Mouse (Mus musculus): ENCODE measurements around the gene Vps50. TPM values are rescaled to one million over a fixed set of nuclear protein-coding genes. Genes with fewer than 3 reads are reported as not detected.
"Not testable (repeated sequence)": the region's sequence is repeated elsewhere in the genome, so short reads cannot be mapped to it uniquely, and the experiment has no call there.

The Vps50 gene
- total and polyA plus RNA-seq, 3 experiments = 17.0 to 39.1 (median 19.6) TPM

DNA sequence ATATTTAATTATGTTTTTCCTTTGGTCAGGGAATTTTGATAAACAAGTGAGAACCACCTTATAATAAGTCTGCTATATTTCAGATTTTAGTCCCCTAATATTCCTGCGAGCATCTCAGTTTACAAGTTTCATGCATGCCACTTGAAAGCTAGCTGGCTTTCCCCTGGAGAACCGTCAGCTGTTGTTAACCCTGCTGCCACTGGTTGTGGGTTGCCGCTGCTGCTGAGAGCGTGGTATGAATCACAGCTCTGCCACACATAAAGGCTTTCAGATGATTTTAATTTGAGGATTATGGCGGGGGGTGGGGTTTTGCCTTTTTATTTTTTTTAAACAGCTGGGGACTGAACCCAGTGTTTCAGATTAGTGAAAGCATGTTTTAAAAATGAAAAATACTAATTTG lies 7.1 kb downstream of the Vps50 start:
- in situ Hi-C loops (cut with MboI; ENCODE audit: low pct_ligation_motif_present, low pct_unique_long_range_greater_than_20kb, low sequenced_read_pairs) = no loop called here
- Histone ChIP-seq H3K4me3 (replicated peaks in 1 of 3; ENCODE audit: low read depth in 2 of 3, low read length in 2 of 3, poor library complexity in 1 of 3) (no peak overlapping the region), H3K9me3 (replicated peaks; ENCODE audit: low read length) (no peaks in the 10 kb centered on the region), H3K9ac (ENCODE audit: insufficient read depth, low read depth) (no peak overlapping the region), H3K4me2 (ENCODE audit: insufficient read depth, low read depth, poor library complexity, severe bottlenecking) (no peak overlapping the region), H3K36me3 (replicated peaks in 1 of 2; ENCODE audit: control insufficient read depth in 1 of 2, insufficient read depth in 1 of 2, low read length in 1 of 2) (peaks cover 5 to 21% of the 10 kb centered on the region in 2 experiments), H3K27ac (ENCODE audit: insufficient read depth, low read depth) (no peak overlapping the region), H3K27me3 (replicated peaks) (no peaks in the 10 kb centered on the region), H3K4me1 (ENCODE audit: control insufficient read depth in 1 of 2, insufficient read depth in 2 of 2) (peaks cover 0 to 2% of the 10 kb centered on the region in 2 experiments; a peak in 2 of 4 replicates), H3K79me2 (replicated peaks; ENCODE audit: control insufficient read depth, extremely low read depth, insufficient read depth, poor library complexity, severe bottlenecking) (peaks cover 9% of the 10 kb centered on the region)
- DNase-seq (ENCODE audit: extremely low read depth) = no peak
- dilution Hi-C loops (cut with MboI; ENCODE audit: extremely low pct_ligation_motif_present, extremely low pct_unique_long_range_greater_than_20kb, low sequenced_read_pairs) = no loop called here
- TF ChIP-seq CTCF (conservative IDR thresholded peaks at IDR 0.05 in 1 of 2, IDR thresholded peaks at IDR 0.05 in 1 of 2; ENCODE audit: low read depth in 2 of 2, low read length in 2 of 2) (no peak), NELFE (IDR thresholded peaks at IDR 0.05; ENCODE audit: low read depth, low read length) (no peak), ZC3H11A (IDR thresholded peaks at IDR 0.05; ENCODE audit: low read depth, low read length) (no peak), USF1 (IDR thresholded peaks at IDR 0.05; ENCODE audit: low read depth, low read length) (no peak), POLR2AphosphoS2 (IDR thresholded peaks at IDR 0.05; ENCODE audit: low read depth, low read length) (no peak), TBP (conservative IDR thresholded peaks at IDR 0.05; ENCODE audit: low read depth, low read length) (no peak), SIN3A (IDR thresholded peaks at IDR 0.05; ENCODE audit: low read length) (no peak), ZMIZ1 (IDR thresholded peaks at IDR 0.05; ENCODE audit: low read depth, low read length) (no peak), ELF1 (IDR thresholded peaks at IDR 0.05; ENCODE audit: low read depth, low read length) (no peak), JUND (conservative IDR thresholded peaks at IDR 0.05; ENCODE audit: low read depth, low read length) (no peak), PAX5 (IDR thresholded peaks at IDR 0.05; ENCODE audit: low read length) (no peak), ETS1 (conservative IDR thresholded peaks at IDR 0.05; ENCODE audit: low read depth, low read length) (no peak), JUN (IDR thresholded peaks at IDR 0.05; ENCODE audit: insufficient read depth, low read depth, low read length) (no peak), MAFK (IDR thresholded peaks at IDR 0.05; ENCODE audit: insufficient replicate concordance, low read length) (no peak), GABPA (IDR thresholded peaks at IDR 0.05; ENCODE audit: insufficient replicate concordance, low read depth, low read length) (no peak), ZKSCAN1 (IDR thresholded peaks at IDR 0.05; ENCODE audit: borderline replicate concordance, low read depth, low read length) (no peak), MAX (IDR thresholded peaks at IDR 0.05; ENCODE audit: low read length) (no peak), E2F4 (IDR thresholded peaks at IDR 0.05; ENCODE audit: insufficient replicate concordance, low read depth, low read length) (no peak), SMC3 (IDR thresholded peaks at IDR 0.05; ENCODE audit: low read depth, low read length) (no peak)

DNA sequence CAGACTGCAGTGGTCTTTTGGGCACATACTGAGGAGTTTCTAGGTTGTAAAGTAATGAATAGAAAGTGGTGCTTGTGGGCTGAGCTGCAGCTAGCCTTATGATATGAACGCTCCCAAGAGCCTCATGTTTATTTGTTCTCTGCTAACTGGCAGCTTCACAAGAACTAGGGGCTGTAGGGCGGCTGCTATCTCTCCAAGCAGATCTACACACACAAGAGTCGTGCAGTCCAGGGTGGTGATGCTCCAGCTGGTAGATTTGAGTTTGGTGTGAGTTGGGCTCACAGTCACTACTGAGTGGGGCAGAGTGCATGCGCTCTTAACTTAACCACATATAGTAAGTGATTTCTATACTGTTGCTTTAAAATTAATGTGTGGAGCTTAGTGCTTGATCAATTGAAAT lies 8.9 kb downstream of the Vps50 start:
- no peak for TF ChIP-seq MEF2A (IDR thresholded peaks at IDR 0.05; ENCODE audit: borderline replicate concordance, low read depth, low read length)
- TF ChIP-seq JUND (conservative IDR thresholded peaks at IDR 0.05; ENCODE audit: low read depth, low read length) = no peak
- no peak for TF ChIP-seq NELFE (IDR thresholded peaks at IDR 0.05; ENCODE audit: low read depth, low read length)
- TF ChIP-seq TCF12 (IDR thresholded peaks at IDR 0.05; ENCODE audit: low read depth, low read length) = no peak
- TF ChIP-seq BHLHE40 (IDR thresholded peaks at IDR 0.05; ENCODE audit: low read depth, low read length) = no peak
- TF ChIP-seq IRF4 (IDR thresholded peaks at IDR 0.05; ENCODE audit: low read depth, low read length) = no peak
- no peak for TF ChIP-seq RAD21 (IDR thresholded peaks at IDR 0.05; ENCODE audit: low read depth, low read length)
- TF ChIP-seq CHD1 (IDR thresholded peaks at IDR 0.05; ENCODE audit: low read depth, low read length) = no peak
- no peak for TF ChIP-seq ZMIZ1 (IDR thresholded peaks at IDR 0.05; ENCODE audit: low read depth, low read length)
- TF ChIP-seq UBTF (IDR thresholded peaks at IDR 0.05; ENCODE audit: low read depth, low read length) = no peak
- no peak for TF ChIP-seq MAX (IDR thresholded peaks at IDR 0.05; ENCODE audit: low read length)
- TF ChIP-seq POLR2A (IDR thresholded peaks at IDR 0.05; ENCODE audit: low read depth, low read length) = no peak
- TF ChIP-seq ELF1 (IDR thresholded peaks at IDR 0.05; ENCODE audit: low read depth, low read length) = no peak
- TF ChIP-seq MAZ (IDR thresholded peaks at IDR 0.05; ENCODE audit: low read depth, low read length) = no peak
- H3K27ac ChIP-seq (ENCODE audit: insufficient read depth, low read depth) = no peak overlapping the region
- no peak overlapping the region for H3K4me2 ChIP-seq (ENCODE audit: insufficient read depth, low read depth, poor library complexity, severe bottlenecking)
- DNase-seq (ENCODE audit: extremely low read depth) = no peak
- H3K4me3 ChIP-seq (replicated peaks in 1 of 3; ENCODE audit: low read depth in 2 of 3, low read length in 2 of 3, poor library complexity in 1 of 3) = no peak overlapping the region
- in situ Hi-C loops (cut with MboI; ENCODE audit: low pct_ligation_motif_present, low pct_unique_long_range_greater_than_20kb, low sequenced_read_pairs) = no loop called here
- H3K79me2 ChIP-seq (replicated peaks; ENCODE audit: control insufficient read depth, extremely low read depth, insufficient read depth, poor library complexity, severe bottlenecking) = peaks cover 2% of the 10 kb centered on the region; the same call in 1 of the 2 replicates
- H3K9ac ChIP-seq (ENCODE audit: insufficient read depth, low read depth) = no peak overlapping the region
- dilution Hi-C loops (cut with MboI; ENCODE audit: extremely low pct_ligation_motif_present, extremely low pct_unique_long_range_greater_than_20kb, low sequenced_read_pairs) = no loop called here
- no peaks in the 10 kb centered on the region; a peak in 1 of 4 replicates for H3K4me1 ChIP-seq (ENCODE audit: control insufficient read depth in 1 of 2, insufficient read depth in 2 of 2)
- peaks cover 5 to 22% of the 10 kb centered on the region in 2 experiments for H3K36me3 ChIP-seq (replicated peaks in 1 of 2; ENCODE audit: control insufficient read depth in 1 of 2, insufficient read depth in 1 of 2, low read length in 1 of 2)
- no peaks in the 10 kb centered on the region for H3K27me3 ChIP-seq (replicated peaks)
- H3K9me3 ChIP-seq (replicated peaks; ENCODE audit: low read length) = no peaks in the 10 kb centered on the region

DNA sequence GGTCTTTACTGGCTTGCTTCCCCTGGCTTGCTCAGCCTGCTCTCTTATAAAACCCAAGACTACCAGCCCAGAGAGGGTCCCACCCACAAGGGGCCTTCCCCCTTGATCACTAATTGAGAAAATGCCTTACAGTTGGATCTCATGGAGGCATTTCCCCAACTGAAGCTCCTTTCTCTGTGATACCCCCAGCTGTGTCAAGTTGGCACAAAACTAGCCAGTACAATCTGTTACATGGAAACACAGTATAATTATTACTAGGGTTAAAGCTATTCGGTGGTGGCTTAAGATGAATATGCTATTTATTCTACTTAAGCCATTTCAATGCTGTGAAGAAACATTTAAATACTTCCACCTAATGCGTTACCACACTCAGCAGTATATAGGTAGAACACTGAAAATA lies 10.0 kb downstream of the Vps50 start:
- DNase-seq (ENCODE audit: extremely low read depth); in situ Hi-C loops (cut with MboI; ENCODE audit: low pct_ligation_motif_present, low pct_unique_long_range_greater_than_20kb, low sequenced_read_pairs); H3K4me2 ChIP-seq (ENCODE audit: insufficient read depth, low read depth, poor library complexity, severe bottlenecking); H3K27ac ChIP-seq (ENCODE audit: insufficient read depth, low read depth); H3K9me3 ChIP-seq (replicated peaks; ENCODE audit: low read length); H3K9ac ChIP-seq (ENCODE audit: insufficient read depth, low read depth); H3K27me3 ChIP-seq (replicated peaks); dilution Hi-C loops (cut with MboI; ENCODE audit: extremely low pct_ligation_motif_present, extremely low pct_unique_long_range_greater_than_20kb, low sequenced_read_pairs); H3K79me2 ChIP-seq (replicated peaks; ENCODE audit: control insufficient read depth, extremely low read depth, insufficient read depth, poor library complexity, severe bottlenecking); H3K4me3 ChIP-seq (replicated peaks in 1 of 3; ENCODE audit: low read depth in 2 of 3, low read length in 2 of 3, poor library complexity in 1 of 3); H3K4me1 ChIP-seq (ENCODE audit: control insufficient read depth in 1 of 2, insufficient read depth in 2 of 2): not testable (repeated sequence)
- H3K36me3 ChIP-seq (replicated peaks in 1 of 2; ENCODE audit: control insufficient read depth in 1 of 2, insufficient read depth in 1 of 2, low read length in 1 of 2) = peaks cover 5 to 24% of the 10 kb centered on the region in 2 experiments

Data from CH12.LX (cell line).